Mouse (Mus musculus): ENCODE measurements around the gene Hspb2. TPM values are rescaled to one million over a fixed set of nuclear protein-coding genes. Genes with fewer than 3 reads are reported as not detected.

The Hspb2 gene
- polyA plus RNA-seq, 1 experiment from 2014 or later = 6.6 TPM

- H3K9me3 ChIP-seq (replicated peaks) = no peaks in the 10 kb centered on the region
- H3K36me3 ChIP-seq = peaks cover 12% of the 10 kb centered on the region
- peak within 1 kb of the TSS; percentile 95 for H3K27ac ChIP-seq (replicated peaks)
- WGBS = 5% methylated on average over 59 of the region's 59 CpGs
- H3K4me2 ChIP-seq = peak within 1 kb of the TSS; percentile 87
- H3K27me3 ChIP-seq (replicated peaks) = no peaks in the 10 kb centered on the region
- peak within 1 kb of the TSS; percentile 64 for H3K9ac ChIP-seq (replicated peaks)
- peak; percentile 94 for ATAC-seq (ENCODE audit: low FRiP score)
- peak within 1 kb of the TSS; percentile 65 for H3K4me3 ChIP-seq (replicated peaks)
- H3K4me1 ChIP-seq = peaks cover 17% of the 10 kb centered on the region
Measured at GRCm38 (mm10) chr9:50768107-50769002, 16.2 kb upstream of the Hspb2 start, which contains the start of gene Fdxacb1. TSS of gene Fdxacb1 (plus strand) at chr9:50768236.

- no peaks in the 10 kb centered on the region for H3K9me3 ChIP-seq (replicated peaks)
- peaks cover 15% of the 10 kb centered on the region for H3K36me3 ChIP-seq
- H3K4me2 ChIP-seq = peak overlapping the region; percentile 87
- H3K4me1 ChIP-seq = peaks cover 17% of the 10 kb centered on the region
- peak overlapping the region; percentile 64 for H3K9ac ChIP-seq (replicated peaks)
- 7% methylated on average over 17 of the region's 17 CpGs for WGBS
- peak overlapping the region; percentile 95 for H3K27ac ChIP-seq (replicated peaks)
- H3K4me3 ChIP-seq (replicated peaks) = peak overlapping the region; percentile 65
- ATAC-seq (ENCODE audit: low FRiP score) = peak; percentile 70
- no peaks in the 10 kb centered on the region for H3K27me3 ChIP-seq (replicated peaks)
Measured at GRCm38 (mm10) chr9:50767531-50768106, 15.5 kb upstream of the Hspb2 start.

- no peaks in the 10 kb centered on the region for H3K9me3 ChIP-seq (replicated peaks)
- H3K27ac ChIP-seq (replicated peaks) = no peak overlapping the region
- H3K9ac ChIP-seq (replicated peaks) = no peak overlapping the region
- H3K4me1 ChIP-seq = peaks cover 6% of the 10 kb centered on the region
- H3K27me3 ChIP-seq (replicated peaks) = no peaks in the 10 kb centered on the region
- peaks cover 3% of the 10 kb centered on the region; the same call in 1 of the 2 replicates for H3K36me3 ChIP-seq
- no peak for ATAC-seq (ENCODE audit: low FRiP score)
- 64% methylated on average over 1 of the region's 1 CpGs for WGBS
- H3K4me3 ChIP-seq (replicated peaks) = no peak overlapping the region
- H3K4me2 ChIP-seq = no peak overlapping the region
Measured at GRCm38 (mm10) chr9:50763331-50763730, 11.2 kb upstream of the Hspb2 start.

- Histone ChIP-seq H3K4me3 (replicated peaks) (no peak overlapping the region), H3K36me3 (peaks cover 3% of the 10 kb centered on the region; the same call in 1 of the 2 replicates), H3K9me3 (replicated peaks) (no peaks in the 10 kb centered on the region), H3K4me2 (no peak overlapping the region), H3K9ac (replicated peaks) (no peak overlapping the region), H3K4me1 (no peaks in the 10 kb centered on the region), H3K27ac (replicated peaks) (no peak overlapping the region), H3K27me3 (replicated peaks) (no peaks in the 10 kb centered on the region)
- WGBS = 67% methylated on average over 6 of the region's 6 CpGs
- no peak for ATAC-seq (ENCODE audit: low FRiP score)
Measured at GRCm38 (mm10) chr9:50761520-50762243, 9.5 kb upstream of the Hspb2 start.

GRCm38 (mm10) chr9:50756711-50757110, 4.6 kb upstream of the Hspb2 start:
- Histone ChIP-seq H3K9me3 (replicated peaks) (no peaks in the 10 kb centered on the region), H3K36me3 (no peaks in the 10 kb centered on the region), H3K27ac (replicated peaks) (no peak overlapping the region), H3K9ac (replicated peaks) (no peak overlapping the region), H3K27me3 (replicated peaks) (no peaks in the 10 kb centered on the region), H3K4me3 (replicated peaks) (no peak overlapping the region), H3K4me1 (peaks cover 6% of the 10 kb centered on the region; the same call in 1 of the 2 replicates), H3K4me2 (no peak overlapping the region)
- ATAC-seq (ENCODE audit: low FRiP score) = no peak
- whole genome bisulfite sequencing = 28% methylated on average over 5 of the region's 5 CpGs

- H3K4me2 ChIP-seq = no peak overlapping the region
- no peaks in the 10 kb centered on the region for H3K36me3 ChIP-seq
- no peak overlapping the region for H3K27ac ChIP-seq (replicated peaks)
- H3K4me3 ChIP-seq (replicated peaks) = no peak overlapping the region
- 76% methylated on average over 7 of the region's 7 CpGs for WGBS
- peaks cover 6% of the 10 kb centered on the region; the same call in 1 of the 2 replicates for H3K4me1 ChIP-seq
- no peak for ATAC-seq (ENCODE audit: low FRiP score)
- H3K9ac ChIP-seq (replicated peaks) = no peak overlapping the region
- no peaks in the 10 kb centered on the region for H3K9me3 ChIP-seq (replicated peaks)
- no peaks in the 10 kb centered on the region for H3K27me3 ChIP-seq (replicated peaks)
Measured at GRCm38 (mm10) chr9:50753947-50754346, 1.8 kb upstream of the Hspb2 start.

- Histone ChIP-seq H3K9me3 (replicated peaks) (no peaks in the 10 kb centered on the region), H3K4me1 (peaks cover 6% of the 10 kb centered on the region; the same call in 1 of the 2 replicates), H3K9ac (replicated peaks) (no peak overlapping the region), H3K4me3 (replicated peaks) (no peak overlapping the region), H3K36me3 (no peaks in the 10 kb centered on the region), H3K27ac (replicated peaks) (no peak overlapping the region), H3K27me3 (replicated peaks) (no peaks in the 10 kb centered on the region), H3K4me2 (0 out of 2 replicates have a peak overlapping the region, but pooled peaks have one; percentile 13)
- WGBS = 73% methylated on average over 17 of the region's 17 CpGs
- ATAC-seq (ENCODE audit: low FRiP score) = no peak
Measured at GRCm38 (mm10) chr9:50752784-50753615, 846 bp upstream of the Hspb2 start.

- WGBS = 77% methylated on average over 22 of the region's 22 CpGs
Measured at GRCm38 (mm10) chr9:50751323-50751722, 831 bp downstream of the Hspb2 start, which contains the start of gene Cryab. TSS of gene Cryab (plus strand) at chr9:50751325.

GRCm38 (mm10) chr9:50750706-50751105, 1.4 kb downstream of the Hspb2 start:
- no peak overlapping the region for H3K9ac ChIP-seq (replicated peaks)
- H3K27ac ChIP-seq (replicated peaks) = no peak overlapping the region
- ATAC-seq (ENCODE audit: low FRiP score) = no peak
- no peaks in the 10 kb centered on the region for H3K9me3 ChIP-seq (replicated peaks)
- no peak overlapping the region for H3K4me2 ChIP-seq
- peaks cover 3% of the 10 kb centered on the region; the same call in 1 of the 2 replicates for H3K27me3 ChIP-seq (replicated peaks)
- H3K36me3 ChIP-seq = no peaks in the 10 kb centered on the region
- peaks cover 14% of the 10 kb centered on the region for H3K4me1 ChIP-seq
- no peak overlapping the region for H3K4me3 ChIP-seq (replicated peaks)
- WGBS = 70% methylated on average over 6 of the region's 6 CpGs

More at GRCm38 (mm10) chr9:50751323-50751722, 831 bp downstream of the Hspb2 start, which contains the start of gene Cryab:
- Histone ChIP-seq H3K4me2 (no peak within 1 kb of the TSS), H3K4me1 (peaks cover 11% of the 10 kb centered on the region), H3K27ac (replicated peaks) (no peak within 1 kb of the TSS), H3K4me3 (replicated peaks) (no peak within 1 kb of the TSS), H3K36me3 (no peaks in the 10 kb centered on the region), H3K27me3 (replicated peaks) (peaks cover 3% of the 10 kb centered on the region; the same call in 1 of the 2 replicates), H3K9me3 (replicated peaks) (no peaks in the 10 kb centered on the region), H3K9ac (replicated peaks) (no peak within 1 kb of the TSS)
- no peak for ATAC-seq (ENCODE audit: low FRiP score)

- 1% methylated on average over 19 of the region's 19 CpGs for WGBS
- ATAC-seq (ENCODE audit: low FRiP score) = no peak
- Histone ChIP-seq H3K4me2 (peak within 1 kb of the TSS; percentile 58), H3K27me3 (replicated peaks) (peaks cover 3% of the 10 kb centered on the region; the same call in 1 of the 2 replicates), H3K36me3 (no peaks in the 10 kb centered on the region), H3K27ac (replicated peaks) (0 out of 2 replicates have a peak within 1 kb of the TSS, but pooled peaks have one; percentile 9), H3K9me3 (replicated peaks) (no peaks in the 10 kb centered on the region), H3K4me3 (replicated peaks) (peak within 1 kb of the TSS; percentile 35), H3K9ac (replicated peaks) (peak within 1 kb of the TSS; percentile 42), H3K4me1 (peaks cover 8% of the 10 kb centered on the region)
Measured at GRCm38 (mm10) chr9:50746214-50746677, 5.9 kb downstream of the Hspb2 start, which contains the start of gene 2310030G06Rik. TSS of gene 2310030G06Rik (minus strand) at chr9:50746536.
